Comparison of ENCODE assay signal across 23 mouse cellular contexts in genomic region chr3:133406248-133406647, GRCm38 (mm10).
DNase-seq lines count a peak whose midpoint lies in the region; ATAC-seq and TF ChIP-seq lines count a peak whose summit lies in the region.
"Had no signal": no experiment of that assay in that cellular context is flagged by ENCODE, and none has a peak within 500 bp of the region (broad histone marks: within the 10 kb centered on the region; RNA-seq: fewer than 3 reads in every experiment).

No protein-coding gene starts in this region.

- 0 out of 2 replicates have a peak, but pooled peaks have one; percentile 3 for TF ChIP-seq CTCF in heart, postnatal 0 days (IDR thresholded peaks at IDR 0.05; ENCODE audit: low read depth)

- H3K9me3 ChIP-seq in heart, postnatal 0 days (replicated peaks; ENCODE audit: control insufficient read depth, low read length) = no peaks in the 10 kb centered on the region
- no peaks in the 10 kb centered on the region for H3K9me3 ChIP-seq in hindbrain, embryonic 13.5 days
- H3K9me3 ChIP-seq: embryonic facial prominence, embryonic 12.5 days; heart, embryonic 13.5 days; liver, embryonic 13.5 days had no signal

- H3K27me3 ChIP-seq in heart, postnatal 0 days (ENCODE audit: control insufficient read depth, insufficient read depth, low read length) = no peaks in the 10 kb centered on the region
- H3K27me3 ChIP-seq in hindbrain, embryonic 13.5 days = no peaks in the 10 kb centered on the region
- H3K27me3 ChIP-seq: embryonic facial prominence, embryonic 12.5 days; heart, embryonic 13.5 days; liver, embryonic 13.5 days had no signal

- H3K27ac ChIP-seq in heart, postnatal 0 days (ENCODE audit: low read depth) = no peak overlapping the region
- H3K27ac ChIP-seq in hindbrain, embryonic 13.5 days = no peak overlapping the region
- H3K27ac ChIP-seq: embryonic facial prominence, embryonic 12.5 days; heart, embryonic 13.5 days; liver, embryonic 13.5 days; stomach, postnatal 0 days had no signal

- ATAC-seq in heart, postnatal 0 days (ENCODE audit: insufficient read depth, low read depth) = no peak
- ATAC-seq in granulocyte monocyte progenitor cell, adult 5-6 weeks (replicated peaks; ENCODE audit: poor library complexity, severe bottlenecking) = peak; percentile 59
- no peak for ATAC-seq in hindbrain, embryonic 13.5 days (ENCODE audit: low FRiP score)

- DNase-seq in heart, postnatal 0 days (ENCODE audit: low spot score) = no peak
- no peak for DNase-seq in heart, postnatal 10 days
- DNase-seq in 416B (ENCODE audit: low read depth) (peak; percentile 65), ES-CJ7 (ENCODE audit: low read depth, low spot score) (peak; percentile 20)
- DNase-seq in urinary bladder, adult 18-20 months (ENCODE audit: low spot score in 2 of 2) = no peak
- no peak for DNase-seq in thymus, postnatal 36 days
- DNase-seq: adrenal gland, adult 8-10 months; B cell, adult 2 months; cerebellum, adult 11-12 months; gastrocnemius, postnatal 36 days; kidney, postnatal 10 days; liver, embryonic 13.5 days; lung, postnatal 10 days; right cerebral cortex, adult 18-20 months; spleen, adult 18-20 months; thymus, postnatal 14 days had no signal

- intact Hi-C loops in heart, postnatal 10 days (cut with DNase I) = no loop called here

- no peak overlapping the region for H3K4me3 ChIP-seq in heart, postnatal 0 days (ENCODE audit: low read depth, low read length)
- no peak overlapping the region for H3K4me3 ChIP-seq in hindbrain, embryonic 13.5 days
- H3K4me3 ChIP-seq: embryonic facial prominence, embryonic 12.5 days; heart, embryonic 13.5 days; liver, embryonic 13.5 days; myocyte had no signal

- TF ChIP-seq EP300 in heart, postnatal 0 days (IDR thresholded peaks at IDR 0.05; ENCODE audit: low read depth) = no peak

- no peak overlapping the region for H3K9ac ChIP-seq in heart, postnatal 0 days (replicated peaks; ENCODE audit: low read depth, low read length)
- H3K9ac ChIP-seq in hindbrain, embryonic 13.5 days = no peak overlapping the region
- H3K9ac ChIP-seq: embryonic facial prominence, embryonic 12.5 days; heart, embryonic 13.5 days; liver, embryonic 13.5 days had no signal

- H3K4me2 ChIP-seq in heart, postnatal 0 days (ENCODE audit: low read depth, low read length) = no peak overlapping the region
- no peak overlapping the region for H3K4me2 ChIP-seq in hindbrain, embryonic 13.5 days
- H3K4me2 ChIP-seq: embryonic facial prominence, embryonic 12.5 days; heart, embryonic 13.5 days; liver, embryonic 13.5 days; midbrain, embryonic 11.5 days had no signal

- no peaks in the 10 kb centered on the region for H3K36me3 ChIP-seq in heart, postnatal 0 days (replicated peaks; ENCODE audit: control insufficient read depth, insufficient read depth, low read length)
- H3K36me3 ChIP-seq in hindbrain, embryonic 13.5 days = no peaks in the 10 kb centered on the region
- H3K36me3 ChIP-seq: embryonic facial prominence, embryonic 12.5 days; heart, embryonic 13.5 days; liver, embryonic 13.5 days had no signal

- WGBS in heart, postnatal 0 days = 75% methylated on average over 5 of the region's 5 CpGs
- WGBS in hindbrain, embryonic 13.5 days = 87% methylated on average over 5 of the region's 5 CpGs

- no peaks in the 10 kb centered on the region for H3K4me1 ChIP-seq in heart, postnatal 0 days (ENCODE audit: control insufficient read depth, insufficient read depth)
- no peaks in the 10 kb centered on the region for H3K4me1 ChIP-seq in hindbrain, embryonic 13.5 days (replicated peaks)
- H3K4me1 ChIP-seq: embryonic facial prominence, embryonic 12.5 days; heart, embryonic 13.5 days; liver, embryonic 13.5 days had no signal

Comparison
In these comparisons a context has a peak if more than half of its experiments do, and no peak if none do; other contexts are left out.
1. DNase-seq: peak in 416B (single experiment) and ES-CJ7 (single experiment); none in heart, postnatal 0 days (single experiment), heart, postnatal 10 days (0 of 2), urinary bladder, adult 18-20 months (0 of 2) and thymus, postnatal 36 days (0 of 2).